In genomic region chr7:74383040-74383666, GRCm38 (mm10) we compare ENCODE assay signal across 14 mouse cellular contexts.
"Had no signal": no experiment of that assay in that cellular context is flagged by ENCODE, and none has a peak within 500 bp of the region (broad histone marks: within the 10 kb centered on the region; RNA-seq: fewer than 3 reads in every experiment).

No protein-coding gene starts in this region.

- H3K9me3 ChIP-seq: limb, embryonic 12.5 days; liver, embryonic 13.5 days; lung, embryonic 15.5 days; megakaryocyte, embryonic 14.5 days; midbrain, embryonic 15.5 days; neural tube, embryonic 12.5 days had no signal

- H3K36me3 ChIP-seq: limb, embryonic 12.5 days; liver, embryonic 13.5 days; lung, embryonic 15.5 days; midbrain, embryonic 15.5 days; neural tube, embryonic 12.5 days had no signal

- H3K27me3 ChIP-seq: liver, embryonic 13.5 days; lung, embryonic 15.5 days; midbrain, embryonic 15.5 days; neural tube, embryonic 12.5 days had no signal

- H3K9ac ChIP-seq: limb, embryonic 12.5 days; liver, embryonic 13.5 days; liver, postnatal 0 days; lung, embryonic 15.5 days; midbrain, embryonic 15.5 days; neural tube, embryonic 12.5 days had no signal

- DNase-seq: liver; liver, embryonic 13.5 days; liver, postnatal 0 days; lung, postnatal 14 days; thymus, adult 18-20 months; thymus, postnatal 14 days had no signal

- H3K4me3 ChIP-seq: layer of hippocampus, adult 2 months; limb, embryonic 12.5 days; liver, embryonic 13.5 days; lung, embryonic 15.5 days; megakaryocyte, embryonic 14.5 days; midbrain, embryonic 15.5 days; neural tube, embryonic 12.5 days had no signal

- H3K27ac ChIP-seq: limb, embryonic 12.5 days; liver, embryonic 13.5 days; lung, embryonic 15.5 days; macrophage; midbrain, embryonic 15.5 days; neural tube, embryonic 12.5 days had no signal

- H3K4me2 ChIP-seq: limb, embryonic 12.5 days; liver, embryonic 13.5 days; lung, embryonic 15.5 days; midbrain, embryonic 11.5 days; midbrain, embryonic 15.5 days; neural tube, embryonic 12.5 days had no signal

- H3K4me1 ChIP-seq: limb, embryonic 12.5 days; liver, embryonic 13.5 days; lung, embryonic 15.5 days; neural tube, embryonic 12.5 days had no signal

- ATAC-seq: liver, postnatal 0 days; midbrain, embryonic 15.5 days had no signal
